Mouse (Mus musculus): ENCODE data around the gene Vpreb3.

Gene Vpreb3

GRCm38 (mm10) chr10:75942736-75943477 lies at the start of gene Vpreb3:
Gene Vpreb3 (plus strand): TSS chr10:75943057.
- no peak for DNase-seq (ENCODE audit: low spot score)

GRCm38 (mm10) chr10:75893089-75893750 lies 49.6 kb upstream of the Vpreb3 start, which contains the start of gene Derl3:
Gene Derl3 (plus strand): TSS chr10:75893413.
- peak; percentile 96 for DNase-seq (ENCODE audit: low spot score)

DNA sequence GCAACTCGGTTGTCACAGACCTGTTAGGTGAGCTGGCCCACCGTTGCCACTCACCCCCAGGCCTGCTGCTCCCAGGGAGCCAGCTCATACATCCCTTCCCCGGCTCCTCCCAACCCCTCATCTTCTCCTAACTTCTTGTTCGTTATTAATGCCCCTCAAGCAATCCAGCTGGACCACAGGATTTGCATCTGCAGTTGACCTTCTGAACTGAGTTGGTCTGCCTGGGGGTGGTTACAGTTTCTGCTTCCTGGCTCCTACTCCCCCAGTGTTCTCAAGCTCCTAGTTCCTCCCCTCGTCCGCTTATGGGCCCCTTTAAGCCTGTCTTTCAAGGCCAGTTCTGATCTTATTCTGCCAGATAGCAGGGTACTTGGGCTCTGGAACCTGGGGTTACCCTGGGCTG lies 48.3 kb upstream of the Vpreb3 start:
- DNase-seq (ENCODE audit: low spot score), result no peak

DNA sequence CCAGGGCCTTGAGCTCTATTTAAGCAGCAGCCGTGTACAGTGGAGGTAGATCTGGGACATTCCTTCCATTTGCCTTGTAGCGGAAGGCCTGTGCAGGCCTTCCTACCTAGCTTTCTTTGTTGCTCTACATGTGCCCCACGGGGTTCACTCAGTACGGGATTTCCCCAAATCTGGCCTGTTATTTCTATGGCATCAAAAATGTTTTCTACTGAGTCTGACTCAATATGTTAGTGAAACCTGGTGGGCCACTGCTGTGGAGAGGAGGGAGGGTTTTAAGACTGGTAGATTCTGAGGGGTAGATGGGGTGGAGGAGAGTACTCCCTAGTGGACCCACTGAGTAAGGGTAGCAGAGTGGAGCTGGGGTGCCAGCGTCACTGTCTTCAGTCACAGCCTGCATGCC lies 47.1 kb upstream of the Vpreb3 start:
- DNase-seq (ENCODE audit: low spot score), result no peak

- DNase-seq (ENCODE audit: low spot score), result no peak
These were observed 46.6 kb upstream of the Vpreb3 start for GRCm38 (mm10) chr10:75896208-75896607.

DNA sequence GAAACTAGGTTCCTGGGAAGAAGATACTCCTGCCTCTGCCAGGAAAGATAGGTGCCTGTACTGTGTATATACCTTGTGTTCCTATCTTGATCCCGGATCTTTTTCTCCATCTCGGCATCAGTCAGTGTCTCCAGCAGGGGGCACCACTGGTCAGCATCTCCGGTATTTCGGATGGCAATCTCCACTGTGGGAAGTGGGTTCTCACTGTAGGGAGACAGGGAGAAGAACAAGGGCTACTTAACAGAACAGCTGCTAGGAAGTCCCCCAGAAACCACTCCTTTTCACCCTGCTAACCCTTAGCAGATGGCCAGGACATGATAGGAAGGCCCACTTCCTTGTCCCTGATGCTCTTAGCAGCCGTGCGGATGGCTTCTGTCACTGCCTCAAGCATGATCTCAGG lies 45.5 kb upstream of the Vpreb3 start:
- peak; percentile 77 for DNase-seq (ENCODE audit: low spot score)

GRCm38 (mm10) chr10:75898039-75898564 lies 44.8 kb upstream of the Vpreb3 start:
- no peak for DNase-seq (ENCODE audit: low spot score)

- peak; percentile 54 for DNase-seq (ENCODE audit: low spot score)
These were observed 44.0 kb upstream of the Vpreb3 start for GRCm38 (mm10) chr10:75898846-75899245.

DNA sequence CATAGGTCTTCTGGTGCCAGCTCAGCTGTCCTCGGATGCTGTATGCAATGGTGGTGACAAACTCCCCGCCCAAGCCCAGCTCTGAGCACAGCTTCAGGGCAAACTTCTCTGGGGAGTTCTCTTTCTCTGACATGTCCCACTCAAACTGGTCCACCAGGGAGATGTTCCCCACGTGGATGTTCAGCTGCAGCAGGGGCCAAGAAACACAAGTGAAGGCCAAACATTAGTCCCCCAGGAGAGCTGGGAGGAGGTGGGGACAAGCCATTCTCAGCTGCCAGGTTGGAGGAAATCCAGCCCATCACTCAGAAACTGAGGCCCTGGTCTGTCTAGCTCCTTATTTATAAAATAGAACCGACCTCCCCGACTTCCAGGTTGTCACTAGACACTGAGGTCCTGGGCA lies 38.5 kb upstream of the Vpreb3 start:
- DNase-seq (ENCODE audit: low spot score), result no peak

DNA sequence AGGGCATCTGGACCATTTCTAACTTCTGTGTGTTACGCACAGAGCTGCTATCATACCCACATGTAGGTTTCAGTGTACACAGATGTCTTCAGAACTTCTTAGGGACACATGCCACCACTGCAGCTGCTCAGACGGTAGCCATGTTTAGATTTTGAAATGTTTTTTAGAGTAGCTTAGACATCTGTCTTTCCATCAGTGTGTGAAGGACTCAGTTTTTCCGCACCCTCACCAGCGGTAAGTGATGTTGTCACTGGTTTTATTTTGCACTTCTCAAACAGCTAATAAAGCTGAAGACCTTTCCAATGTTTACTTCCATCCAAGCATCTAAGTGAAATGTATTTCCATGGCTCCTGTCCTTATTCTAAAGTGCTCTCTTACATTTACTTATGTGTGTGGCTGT lies 36.0 kb upstream of the Vpreb3 start:
- no peak for DNase-seq (ENCODE audit: low spot score)

GRCm38 (mm10) chr10:75910698-75911097 lies 32.2 kb upstream of the Vpreb3 start:
- DNase-seq (ENCODE audit: low spot score), result no peak

- DNase-seq (ENCODE audit: low spot score), result no peak
These were observed 29.8 kb upstream of the Vpreb3 start for GRCm38 (mm10) chr10:75913013-75913589.

DNA sequence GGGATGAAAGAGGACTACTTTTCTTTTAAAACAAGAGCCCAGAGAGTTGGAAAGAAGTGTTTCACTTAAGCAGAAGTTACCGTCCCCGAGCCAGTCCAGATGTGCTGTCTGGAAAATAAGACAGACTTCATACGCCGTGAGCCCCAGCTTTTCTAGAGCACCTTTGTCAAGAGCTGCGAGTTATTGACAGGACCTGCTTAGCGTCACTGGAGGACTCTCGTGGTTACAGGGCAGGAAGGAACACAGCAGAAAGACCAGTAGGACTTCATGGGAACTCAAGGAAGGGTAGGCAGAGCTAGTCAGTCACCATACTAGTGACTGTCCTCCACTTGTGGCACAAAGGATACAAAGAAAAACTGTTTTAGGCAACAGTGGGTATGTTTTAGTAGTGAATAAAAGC lies 27.3 kb upstream of the Vpreb3 start:
- peak; percentile 37 for DNase-seq (ENCODE audit: low spot score)

DNA sequence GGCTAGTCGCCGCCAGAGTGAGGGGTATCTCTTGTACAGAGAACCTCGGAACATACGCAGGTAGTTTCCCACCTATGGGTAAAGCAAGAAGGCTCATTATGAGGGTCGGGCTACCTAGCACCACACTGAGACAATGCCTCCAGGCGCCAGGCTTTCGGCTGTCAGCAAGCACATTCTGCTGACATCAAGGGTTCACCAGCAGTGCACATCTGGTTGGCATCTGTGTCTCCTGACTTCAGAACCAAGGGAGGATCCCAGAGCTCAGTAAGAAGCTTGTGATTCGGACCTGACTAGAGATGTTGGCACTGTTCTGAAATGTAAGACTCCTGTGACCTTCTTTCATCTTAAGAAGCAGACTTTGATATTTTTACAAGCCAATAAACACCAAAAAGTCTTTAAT lies 26.0 kb upstream of the Vpreb3 start:
- no peak for DNase-seq (ENCODE audit: low spot score)

DNA sequence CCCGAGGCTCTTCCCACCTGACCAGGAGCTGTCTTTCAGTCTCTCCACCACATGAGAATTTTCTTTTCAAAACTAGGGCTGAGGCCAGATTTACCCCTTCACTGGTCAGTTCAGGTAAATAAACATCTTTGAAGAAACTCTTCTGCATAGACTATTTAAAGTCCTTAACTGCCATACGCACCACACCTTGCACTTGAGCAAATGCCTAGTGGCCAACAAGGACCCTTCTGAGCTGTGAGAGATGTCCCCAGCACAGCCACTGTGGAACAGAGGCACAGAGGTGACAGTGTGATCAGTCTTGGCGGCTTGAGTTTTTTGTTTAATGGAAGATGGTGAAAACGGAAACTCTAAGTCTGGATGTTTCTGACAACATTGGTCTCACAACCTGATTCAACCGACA lies 23.8 kb upstream of the Vpreb3 start:
- DNase-seq (ENCODE audit: low spot score), result peak; percentile 59

DNA sequence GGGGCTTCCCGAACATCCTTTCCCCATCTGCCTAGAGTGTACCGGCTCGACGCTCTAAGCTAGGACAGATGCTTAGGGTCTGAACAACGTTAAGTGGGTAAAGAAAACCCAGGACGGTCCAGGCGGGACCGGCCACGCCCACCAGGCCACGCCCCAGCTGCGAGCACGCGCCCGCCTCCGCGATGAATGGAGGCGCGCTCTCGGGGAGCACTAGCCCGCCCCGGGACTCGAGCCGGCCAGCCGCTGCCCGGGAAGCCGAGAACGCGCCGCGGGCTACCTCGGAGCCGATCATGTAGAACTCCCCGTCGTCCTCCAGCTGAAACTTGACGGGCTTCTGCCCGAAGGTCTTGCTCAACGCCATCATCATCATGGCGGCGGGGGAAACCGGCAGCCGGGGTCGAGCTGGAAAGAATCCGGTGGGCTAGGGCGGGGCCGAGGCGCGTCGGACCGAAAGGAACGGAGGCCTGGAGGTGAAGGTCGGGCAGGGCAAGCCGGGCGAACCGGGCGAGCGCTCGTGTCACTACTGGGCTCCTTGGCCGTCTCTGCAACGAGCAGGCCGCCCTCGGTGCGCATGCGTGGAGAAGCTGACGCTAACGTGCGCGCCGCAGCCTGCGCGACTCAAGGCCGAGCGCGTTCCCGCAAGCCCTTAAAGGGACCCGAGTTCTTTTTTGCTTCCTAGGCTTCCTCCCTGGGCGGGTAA lies 21.7 kb upstream of the Vpreb3 start, which contains the start of gene Smarcb1:
Gene Smarcb1, minus strand, starts transcription at position 592 of the 700 bp plus-strand sequence.
- peak; percentile 95 for DNase-seq (ENCODE audit: low spot score)

DNA sequence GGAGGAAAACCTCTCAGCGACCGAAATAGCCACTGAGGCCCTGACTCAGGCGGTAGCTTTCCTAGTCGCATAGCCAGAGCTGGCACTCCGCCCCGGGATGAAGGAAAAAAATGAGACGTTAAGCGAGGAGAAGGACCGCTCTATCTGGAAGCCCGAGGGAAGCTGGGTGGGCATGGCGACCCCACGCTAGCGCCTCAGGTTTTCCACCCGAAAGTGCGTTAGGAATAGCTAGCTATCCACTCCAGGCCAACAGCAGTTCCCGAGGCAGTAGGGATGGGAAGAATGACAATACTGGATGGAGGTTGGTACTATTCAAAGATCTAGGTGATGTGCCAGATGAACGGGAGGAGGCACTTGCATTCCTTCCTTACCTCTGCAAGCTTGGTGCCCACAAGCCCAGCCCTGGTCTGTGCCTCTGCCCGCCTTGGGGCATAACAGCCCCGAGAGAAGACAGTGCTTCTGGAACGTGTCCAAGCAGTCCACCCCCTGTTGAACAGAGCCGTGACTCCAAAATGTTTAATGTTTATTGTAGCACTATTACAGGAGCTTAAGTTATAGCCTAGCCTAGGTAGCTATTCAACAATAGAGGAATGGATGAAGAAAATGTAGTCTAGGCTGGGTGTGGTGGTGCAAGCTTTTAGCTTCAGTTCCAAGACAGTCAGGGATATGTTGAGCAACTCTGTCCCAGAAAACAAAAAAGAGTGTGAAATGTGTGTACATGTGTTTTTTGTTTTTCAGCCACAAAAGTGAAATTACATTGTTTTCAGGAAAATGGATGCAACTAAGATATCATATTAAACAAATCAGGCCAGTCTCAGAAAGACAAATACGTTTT lies 20.9 kb upstream of the Vpreb3 start:
- DNase-seq (ENCODE audit: low spot score), result no peak

DNA sequence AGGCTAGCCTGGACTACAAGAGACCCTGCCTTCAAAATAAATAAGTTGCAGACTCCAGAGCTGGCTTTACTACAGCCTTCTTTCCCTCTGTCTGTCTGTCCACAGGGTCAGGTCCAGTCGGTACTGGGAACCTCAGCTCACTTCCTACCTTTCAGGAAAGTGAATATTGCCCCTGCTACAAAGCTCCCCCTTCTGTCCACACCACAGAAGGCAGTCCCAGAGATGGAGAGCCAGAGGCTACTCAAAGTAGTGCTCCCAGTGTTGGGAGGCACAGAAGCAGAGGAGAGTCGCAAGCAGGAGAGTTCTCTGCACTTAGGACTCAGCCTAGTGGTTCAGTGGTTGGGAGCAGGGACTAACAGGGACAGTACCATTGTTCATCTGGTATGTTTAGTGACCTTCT lies 18.5 kb upstream of the Vpreb3 start:
- DNase-seq (ENCODE audit: low spot score), result no peak

GRCm38 (mm10) chr10:75926396-75926795 lies 16.5 kb upstream of the Vpreb3 start:
- DNase-seq (ENCODE audit: low spot score), result no peak

- DNase-seq (ENCODE audit: low spot score), result no peak
These were observed 12.6 kb upstream of the Vpreb3 start for GRCm38 (mm10) chr10:75930304-75930703.

DNA sequence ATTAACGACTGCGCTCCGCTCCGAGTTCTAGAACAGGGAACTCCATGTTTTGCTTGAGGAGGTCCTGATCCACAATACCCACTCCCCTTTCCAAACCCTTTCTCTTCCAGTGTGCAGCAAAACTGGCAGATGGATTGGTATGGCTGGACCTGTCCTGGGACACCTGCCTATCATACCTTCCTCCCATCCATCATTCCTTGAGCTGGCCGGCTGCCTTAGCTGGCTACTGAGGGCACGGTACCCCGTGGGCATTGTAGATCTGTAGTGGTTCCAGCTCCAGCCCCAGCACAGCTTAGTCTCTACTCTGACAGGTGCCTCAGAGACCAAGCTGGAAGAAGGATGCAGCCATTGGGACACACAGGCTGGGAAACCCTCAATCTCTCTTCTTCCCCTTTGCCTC lies 11.5 kb upstream of the Vpreb3 start:
- no peak for DNase-seq (ENCODE audit: low spot score)
